Mouse (Mus musculus) left cerebral cortex, postnatal 14 days (tissue): Measurements from ENCODE around the gene Trim27. TPM values are rescaled to one million over a fixed set of nuclear protein-coding genes. Genes with fewer than 3 reads are reported as not detected.

Experiments used
- DNase-seq, 2 experiments: peaks; one replicate each; pipeline ENCODE4 v3.0.0; 2021 to 2022; ENCODE audit warnings: low spot score in 2 of 2, mixed read lengths in 1 of 2
- intact Hi-C: fragments of 180-260 bp; cut with DNase I; formaldehyde crosslinking; loops from one replicate; pipeline ENCODE4 v1.15.1; 2025
- long read RNA-seq, 2 experiments: library from polyadenylated mRNA; stranded (forward); transcript quantifications; one replicate each; pipeline ENCODE4 v2.0.0; 2021
- total RNA-seq, 2 experiments: library from RNA; stranded (reverse); gene quantifications; 2 replicates each; pipeline ENCODE4 v1.2.3; 2021

Gene Trim27
- 10 to 100 TPM; 35.7 to 42.3 TPM for total RNA-seq
- long read RNA-seq, experiment 1, full-length matches to known transcripts, result 32 of 51 reads
- long read RNA-seq, experiment 1, partial matches to known transcripts, result 2 of 51 reads
- long read RNA-seq, experiment 1, other reads (novel, unspliced or antisense), result 17 of 51 reads
- long read RNA-seq, experiment 2, full-length matches to known transcripts, result 32 of 35 reads
- long read RNA-seq, experiment 2, partial matches to known transcripts, result 0 of 35 reads
- long read RNA-seq, experiment 2, other reads (novel, unspliced or antisense), result 3 of 35 reads

DNA sequence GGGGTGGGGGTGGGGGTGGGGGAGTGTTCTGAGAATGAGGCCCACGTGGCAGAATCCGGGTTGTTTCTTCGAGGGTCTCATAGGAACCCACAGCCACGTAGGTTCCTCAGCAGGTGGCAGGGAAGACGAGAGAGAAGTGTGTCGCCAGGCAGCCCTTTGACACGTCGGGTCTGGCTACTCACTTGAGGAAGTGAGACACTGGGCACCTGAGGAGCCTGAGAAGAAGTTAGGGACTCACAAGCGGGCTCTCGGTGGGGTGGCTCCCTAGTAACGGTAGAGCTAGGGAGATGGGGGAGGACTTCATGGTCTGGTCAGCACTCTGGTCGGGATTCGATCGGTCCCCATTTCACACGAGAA is at the start of gene Trim27:
Gene Trim27, plus strand, starts transcription at position 79 of the 357 bp plus-strand sequence.
- intact Hi-C loops, result loop anchor here (10.0 kb wide), 1 partner anchor 145 kb away; no protein-coding TSS in a partner anchor
- DNase-seq, result no peak

DNA sequence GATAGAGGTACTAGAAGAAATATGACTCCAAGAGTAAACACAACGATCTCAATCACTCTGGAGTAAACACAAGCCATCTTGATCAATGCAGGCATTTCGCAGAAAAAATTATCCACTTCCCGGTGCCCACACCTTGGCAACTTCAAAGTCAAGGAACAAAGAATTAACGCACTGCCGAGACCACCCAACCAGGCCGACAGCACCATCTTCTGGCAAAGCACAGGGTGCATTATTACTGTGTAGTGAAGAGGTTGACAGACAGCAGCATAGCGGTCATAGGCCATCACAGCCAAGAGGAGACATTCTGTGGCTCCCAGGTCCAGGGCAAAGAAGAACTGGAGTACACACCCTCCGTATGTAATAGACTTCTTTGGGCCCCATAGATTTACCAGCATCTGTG is 36.8 kb upstream of the Trim27 start:
- DNase-seq, result no peak
- intact Hi-C loops, result no loop called here

DNA sequence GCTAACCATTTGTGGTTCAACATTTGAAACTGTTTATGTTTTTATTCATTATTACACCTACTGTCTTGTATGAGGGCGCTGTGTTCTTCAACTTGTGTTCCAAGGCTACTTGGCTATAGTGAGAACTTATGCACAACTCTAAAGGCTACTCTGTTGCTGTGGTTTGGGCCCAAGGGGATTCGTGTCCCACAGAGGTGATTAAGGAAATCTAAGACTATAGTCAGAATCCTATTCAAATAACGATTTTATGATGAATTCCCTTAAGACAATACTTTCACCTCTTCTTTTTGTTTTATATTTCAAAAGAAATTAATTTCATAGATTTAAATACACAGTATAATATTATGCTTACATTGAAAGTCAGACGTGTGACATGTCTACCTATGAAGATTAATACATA is 33.5 kb upstream of the Trim27 start, which contains the start of gene Olfr1368:
Gene Olfr1368, minus strand, starts transcription at position 101 of the 400 bp plus-strand sequence.
- no peak for DNase-seq
- intact Hi-C loops, result no loop called here

DNA sequence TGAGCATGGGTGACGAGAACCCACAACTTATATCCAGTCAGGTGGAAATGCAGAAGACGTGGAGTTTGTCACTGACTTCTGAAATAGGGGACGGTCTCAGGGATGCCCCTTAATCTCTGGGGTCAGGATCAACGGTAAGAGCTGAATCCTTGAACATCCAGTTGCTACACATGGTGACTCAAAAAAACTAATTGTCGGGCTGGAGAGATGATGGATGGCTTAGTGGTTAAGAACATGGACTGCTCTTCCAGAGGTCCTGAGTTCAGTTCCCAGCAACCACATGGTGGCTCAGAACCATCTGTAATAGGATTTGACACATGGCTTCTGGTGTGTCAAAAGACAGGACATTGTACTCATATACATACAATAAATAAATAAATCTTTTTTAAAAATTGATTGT is 23.4 kb upstream of the Trim27 start:
- no peak for DNase-seq
- intact Hi-C loops, result loop anchor here (5.0 kb wide), 1 partner anchor 859 kb away; no protein-coding TSS in a partner anchor

DNA sequence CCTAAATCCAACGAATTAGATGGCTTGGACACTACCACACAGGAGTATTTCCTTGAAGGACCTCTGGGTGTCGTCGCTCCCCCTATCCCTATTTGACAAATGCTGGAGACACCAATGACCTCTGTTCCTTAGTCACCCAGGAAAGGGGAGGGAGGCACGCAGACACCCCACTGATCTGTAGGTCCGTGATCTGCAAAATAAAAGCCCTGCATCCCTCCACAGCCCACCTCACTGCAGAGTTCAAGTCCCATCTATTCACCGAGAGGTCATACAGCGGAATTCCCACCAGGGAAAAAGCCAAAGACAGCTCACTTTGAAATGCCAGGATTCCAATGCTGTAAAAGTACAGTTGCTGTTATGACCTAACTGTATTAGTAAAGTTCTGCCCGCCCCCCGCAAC is 21.2 kb upstream of the Trim27 start:
- intact Hi-C loops, result loop anchor here (5.0 kb wide), 1 partner anchor 861 kb away; no protein-coding TSS in a partner anchor
- no peak for DNase-seq

DNA sequence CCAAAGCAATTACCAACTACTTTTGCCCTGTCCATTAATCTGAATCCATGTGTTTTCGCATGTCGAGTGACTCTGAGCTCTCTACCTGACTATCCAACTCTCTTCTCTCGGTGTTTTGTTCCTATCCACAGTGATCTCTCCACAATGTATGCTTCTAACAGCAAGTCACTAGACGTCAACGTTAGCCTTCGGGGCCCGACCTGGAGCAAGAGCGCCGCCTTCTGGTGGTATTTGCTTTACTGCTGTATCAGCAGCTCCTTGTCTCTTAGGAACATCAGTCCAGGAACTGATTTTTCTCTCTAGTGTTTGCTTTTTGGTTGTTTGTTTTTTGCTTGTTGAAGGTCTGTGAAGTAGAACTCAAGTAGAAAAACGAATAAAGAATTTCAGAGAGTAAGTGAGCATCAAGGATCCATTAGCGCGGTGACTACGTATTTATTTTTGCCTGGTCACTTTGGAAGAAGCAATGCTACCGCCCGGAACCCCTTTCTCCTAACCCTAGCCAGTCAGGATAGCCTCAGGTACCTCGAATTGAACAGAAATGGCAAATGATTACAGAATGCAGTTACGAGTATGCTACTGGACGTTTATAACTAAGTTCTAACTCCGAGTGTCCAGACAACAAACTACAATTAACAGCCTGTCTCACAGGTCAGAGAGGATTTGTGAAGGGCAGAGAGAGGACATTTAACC is 20.3 kb upstream of the Trim27 start:
- intact Hi-C loops, result loop anchor here (5.0 kb wide), 1 partner anchor 862 kb away; no protein-coding TSS in a partner anchor
- DNase-seq, result peak; percentile 83 to 90

DNA sequence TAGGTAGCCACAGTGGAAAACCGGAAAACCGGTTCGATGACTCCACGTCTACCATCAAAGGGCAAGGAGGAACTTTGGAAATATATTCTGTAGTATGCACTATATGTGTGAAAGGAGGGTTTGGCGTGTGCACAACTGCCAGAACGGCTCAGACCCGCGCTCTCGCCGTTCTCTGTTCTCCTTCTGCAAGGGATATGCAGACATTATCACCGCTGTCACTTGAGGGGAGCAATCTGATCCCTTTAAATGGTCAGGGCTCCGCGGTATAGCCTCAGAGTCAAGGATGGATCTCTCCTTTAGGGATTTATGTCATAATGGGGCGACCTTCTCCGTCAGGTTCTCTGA is 19.8 kb upstream of the Trim27 start:
- no peak for DNase-seq
- intact Hi-C loops, result loop anchor here (5.0 kb wide), 1 partner anchor 862 kb away; no protein-coding TSS in a partner anchor

DNA sequence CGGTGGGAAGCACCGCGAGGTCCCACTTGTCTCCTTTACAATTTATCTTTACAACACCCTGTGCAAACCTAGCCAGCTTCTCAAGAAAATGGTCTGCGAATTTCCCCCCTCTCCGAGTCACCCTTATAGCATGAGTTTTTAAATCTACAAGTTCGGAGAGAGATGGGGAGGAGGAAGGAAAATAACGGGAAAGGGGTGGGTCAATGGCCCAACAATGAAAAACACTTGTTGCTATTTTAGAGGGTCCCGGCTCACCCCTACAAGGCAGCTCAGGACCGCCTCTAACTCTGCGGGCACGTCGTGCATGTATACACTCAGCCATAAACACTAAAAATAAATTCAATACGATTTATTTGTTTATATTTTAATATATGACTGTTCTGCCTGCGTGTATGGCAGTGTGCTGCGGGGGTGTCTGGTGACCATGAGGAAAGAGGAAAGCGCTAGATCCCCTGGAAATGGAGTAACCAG is 19.2 kb upstream of the Trim27 start:
- no peak for DNase-seq

DNA sequence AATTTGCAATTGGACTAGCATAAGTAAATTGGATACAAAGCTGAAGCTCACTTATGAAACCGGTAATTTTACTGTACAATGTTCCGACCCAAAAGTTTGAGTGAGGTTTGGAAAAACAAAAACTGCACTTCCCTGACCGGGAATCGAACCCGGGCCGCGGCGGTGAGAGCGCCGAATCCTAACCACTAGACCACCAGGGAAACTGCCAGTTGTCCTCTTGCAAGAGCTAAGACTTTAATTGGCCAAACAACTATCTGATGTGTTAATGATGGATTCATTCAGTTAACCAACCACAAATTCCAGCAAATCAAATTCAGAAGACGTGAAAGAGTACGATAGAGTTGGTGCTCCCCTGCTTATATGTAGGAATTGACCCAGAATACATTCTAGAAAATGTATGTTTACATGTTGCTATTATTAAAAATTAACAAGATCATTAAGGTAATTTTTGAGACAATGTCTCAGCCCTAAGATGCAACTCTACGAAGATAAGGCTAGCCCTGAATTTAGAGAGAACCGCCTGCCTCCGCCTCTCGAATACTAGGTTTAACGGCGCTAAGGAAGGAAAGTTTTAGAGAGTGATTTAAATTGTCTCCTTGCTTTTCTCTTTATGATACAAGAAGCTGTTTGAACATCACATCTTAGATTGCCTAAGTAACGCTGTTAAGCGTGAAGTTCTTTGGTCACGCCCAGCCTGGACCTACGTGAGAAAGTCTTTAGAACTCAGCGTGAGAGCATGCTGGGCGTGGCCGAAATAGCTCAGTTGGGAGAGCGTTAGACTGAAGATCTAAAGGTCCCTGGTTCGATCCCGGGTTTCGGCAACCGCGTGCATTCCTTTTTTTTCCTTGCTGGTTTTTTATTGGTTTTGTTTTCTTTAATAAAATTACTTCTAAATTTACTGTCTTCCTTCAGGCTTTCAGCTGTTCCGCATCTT is 18.3 kb upstream of the Trim27 start:
- intact Hi-C loops, result loop anchor here (10.0 kb wide), 2 partner anchors 554 to 784 kb away; partner anchors contain the start of genes Hist1h2ai, Hist1h2bl, Hist1h3h and Zfp184
- DNase-seq, result peak; percentile 91 to 93

More for the DNA sequence above, 19.2 kb upstream of the Trim27 start:
- intact Hi-C loops, result loop anchor here (10.0 kb wide), 2 partner anchors 555 to 785 kb away; partner anchors contain the start of genes Hist1h2ai, Hist1h2bl, Hist1h3h and Zfp184

DNA sequence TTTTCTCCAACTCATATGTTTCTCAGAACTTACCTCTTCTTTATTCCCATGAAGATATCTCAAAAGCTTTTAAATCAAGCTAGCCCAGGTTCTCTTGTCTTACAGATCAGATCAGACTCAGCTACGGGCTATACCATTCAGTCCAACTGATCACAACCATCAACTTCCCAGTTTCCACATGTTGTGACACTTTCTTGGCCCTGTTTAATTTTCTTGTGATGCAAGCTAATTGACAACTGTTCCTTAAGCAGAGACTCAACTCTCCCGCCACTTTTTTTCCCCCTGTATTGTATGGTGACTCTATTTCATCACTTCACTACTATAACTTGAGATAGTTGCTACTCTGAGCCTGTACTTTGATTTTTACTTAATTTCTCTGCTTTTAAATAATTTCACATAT is 17.7 kb upstream of the Trim27 start:
- DNase-seq, result no peak
- intact Hi-C loops, result loop anchor here (10.0 kb wide), 2 partner anchors 553 to 783 kb away; partner anchors contain the start of genes Hist1h2ai, Hist1h2bl, Hist1h3h and Zfp184

DNA sequence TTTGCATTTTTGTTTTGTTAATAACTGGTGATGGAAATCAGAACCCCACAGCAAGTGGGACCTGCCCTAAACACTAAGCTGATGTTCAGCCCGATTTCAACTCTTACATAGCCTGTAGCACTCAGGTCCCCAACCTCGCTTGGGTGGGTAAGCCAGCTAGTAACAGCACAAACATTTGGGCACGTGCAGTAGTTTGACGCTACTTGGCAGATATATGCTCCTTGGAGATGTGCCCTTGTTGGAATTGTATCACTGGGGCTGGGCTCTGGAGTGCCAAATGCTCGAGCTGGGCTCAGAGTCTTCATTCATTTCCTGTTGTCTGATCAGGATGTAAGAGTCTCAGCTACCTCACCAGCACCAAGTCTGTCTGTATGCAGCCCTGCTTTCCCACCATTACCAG is 16.7 kb upstream of the Trim27 start:
- no peak for DNase-seq
- intact Hi-C loops, result loop anchor here (10.0 kb wide), 2 partner anchors 552 to 782 kb away; partner anchors contain the start of genes Hist1h2ai, Hist1h2bl, Hist1h3h and Zfp184

DNA sequence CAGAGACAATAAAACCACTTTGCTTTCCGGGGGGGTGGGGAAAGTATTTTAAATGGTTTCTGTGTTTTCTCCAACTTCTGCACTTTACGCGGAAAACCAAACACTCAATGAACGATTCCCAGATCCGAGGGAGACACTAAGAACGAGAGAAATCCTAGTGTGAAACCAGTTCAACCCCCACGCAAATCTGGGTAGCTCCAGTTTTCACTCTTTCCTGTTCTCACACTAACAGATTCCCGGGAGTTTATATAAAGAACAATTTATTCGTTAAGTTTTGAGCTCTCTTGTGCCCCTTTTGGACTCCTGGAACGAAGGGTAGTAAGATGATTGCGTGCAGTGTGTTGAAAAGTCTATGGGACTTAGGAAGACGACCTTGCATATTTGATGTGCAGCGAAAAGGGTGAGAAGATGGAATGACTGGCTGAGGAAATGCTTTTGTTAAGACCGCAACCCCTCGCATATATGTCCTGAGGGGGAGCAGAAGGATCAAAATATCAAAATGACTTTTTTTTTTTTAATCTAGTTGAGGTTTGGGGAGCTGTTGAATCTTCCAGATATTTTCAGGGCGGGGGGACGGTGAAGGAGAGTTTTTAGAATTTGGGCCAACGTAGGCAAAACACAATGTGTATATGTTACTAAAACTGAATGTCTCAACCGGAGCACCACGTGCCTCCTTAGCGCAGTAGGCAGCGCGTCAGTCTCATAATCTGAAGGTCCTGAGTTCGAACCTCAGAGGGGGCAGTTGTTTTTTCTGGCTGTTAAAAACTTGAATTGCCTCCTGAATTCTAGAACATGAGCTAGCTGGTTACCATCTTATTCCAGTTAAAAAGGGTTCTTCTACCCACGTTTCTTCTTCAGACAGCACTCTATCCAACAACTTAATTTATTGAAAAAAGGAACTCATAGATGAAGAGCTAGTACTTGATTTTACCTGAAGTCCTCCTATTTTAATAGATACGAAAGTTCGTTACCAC is 12.0 kb upstream of the Trim27 start:
- DNase-seq, result peak; percentile 86 to 91
- intact Hi-C loops, result loop anchor here (10.0 kb wide), 2 partner anchors 548 to 778 kb away; partner anchors contain the start of genes Hist1h2ai, Hist1h2bl, Hist1h3h and Zfp184

DNA sequence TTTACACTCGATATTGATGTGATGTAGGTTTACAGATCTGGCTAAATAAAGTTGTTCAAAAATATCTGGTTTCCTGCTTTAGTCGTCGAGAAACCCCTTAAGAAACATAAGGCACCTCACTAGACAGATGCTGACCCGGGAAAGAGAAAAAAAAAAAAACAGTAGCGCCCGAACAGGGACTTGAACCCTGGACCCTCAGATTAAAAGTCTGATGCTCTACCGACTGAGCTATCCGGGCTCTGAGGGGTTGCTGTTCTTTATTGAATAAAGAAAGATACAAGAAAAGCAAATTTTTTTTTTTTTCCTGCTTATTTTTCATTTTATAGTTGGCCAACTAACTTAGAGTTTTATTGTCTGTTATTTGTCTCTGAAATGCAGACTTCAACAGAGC is 11.3 kb upstream of the Trim27 start:
- intact Hi-C loops, result loop anchor here (2.0 to 10.0 kb wide), 3 partner anchors 111 to 777 kb away; partner anchors contain the start of genes Hist1h2ai, Hist1h2bl, Hist1h3h and Zfp184
- DNase-seq, result no peak

DNA sequence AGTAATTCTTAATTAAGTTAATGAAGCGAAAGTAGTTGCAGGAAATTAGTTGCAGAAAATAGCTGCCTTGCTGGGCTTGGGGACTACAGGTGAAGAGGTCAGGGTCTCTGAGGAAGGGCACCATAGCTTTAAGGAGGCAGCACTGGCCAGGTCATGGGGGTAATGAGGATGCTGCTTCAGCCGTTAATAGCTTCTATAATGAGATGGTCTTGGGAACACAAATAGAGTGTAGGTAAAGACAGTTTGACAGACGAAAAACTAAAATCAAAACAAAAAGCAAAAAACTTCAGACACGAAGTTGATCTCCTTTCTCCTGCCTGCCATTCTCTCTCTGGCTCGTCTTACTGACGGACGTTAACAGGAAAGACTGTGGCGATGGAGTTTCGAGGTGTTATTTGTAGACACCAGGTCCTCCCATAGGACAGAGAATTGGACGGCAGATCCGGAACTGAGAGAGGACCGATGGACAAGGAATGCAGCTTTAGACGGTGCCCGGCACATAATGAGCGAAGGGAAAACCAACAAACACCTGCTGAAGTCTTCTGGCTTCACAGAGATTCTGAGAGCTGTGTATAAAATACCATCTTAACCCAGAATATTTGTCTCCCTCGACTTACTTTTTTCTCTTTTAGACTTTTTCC is 10.8 kb upstream of the Trim27 start:
- DNase-seq, result no peak
- intact Hi-C loops, result loop anchor here (2.0 to 10.0 kb wide), 3 partner anchors 110 to 776 kb away; partner anchors contain the start of genes Hist1h2ai, Hist1h2bl, Hist1h3h and Zfp184

DNA sequence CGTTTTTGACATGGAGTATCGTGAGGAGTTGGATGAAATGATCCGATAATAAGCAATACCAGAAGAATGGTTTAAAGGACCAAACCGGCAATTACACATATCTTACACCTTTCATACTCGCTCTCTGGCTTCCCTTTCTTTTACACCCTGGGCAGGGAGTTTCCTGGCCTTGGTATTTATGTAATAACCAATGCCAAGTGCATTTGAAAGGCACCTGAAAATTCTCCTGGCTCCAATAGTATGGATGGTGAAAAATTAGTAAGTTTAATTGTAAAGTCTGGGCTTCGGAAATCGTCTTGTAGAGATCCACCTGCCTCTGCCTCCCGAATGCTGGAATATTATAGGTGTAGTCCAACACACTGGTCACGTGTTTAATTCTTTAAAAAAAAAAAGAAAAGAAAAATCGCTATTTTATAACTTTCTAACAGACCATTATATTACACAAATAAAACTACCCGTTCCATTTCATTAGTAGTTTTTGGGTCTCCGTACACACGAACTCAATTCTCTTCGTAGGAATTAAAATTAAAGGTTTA is 10.1 kb upstream of the Trim27 start:
- DNase-seq, result no peak
- intact Hi-C loops, result loop anchor here (2.0 to 10.0 kb wide), 3 partner anchors 110 to 776 kb away; partner anchors contain the start of genes Hist1h2ai, Hist1h2bl, Hist1h3h and Zfp184

DNA sequence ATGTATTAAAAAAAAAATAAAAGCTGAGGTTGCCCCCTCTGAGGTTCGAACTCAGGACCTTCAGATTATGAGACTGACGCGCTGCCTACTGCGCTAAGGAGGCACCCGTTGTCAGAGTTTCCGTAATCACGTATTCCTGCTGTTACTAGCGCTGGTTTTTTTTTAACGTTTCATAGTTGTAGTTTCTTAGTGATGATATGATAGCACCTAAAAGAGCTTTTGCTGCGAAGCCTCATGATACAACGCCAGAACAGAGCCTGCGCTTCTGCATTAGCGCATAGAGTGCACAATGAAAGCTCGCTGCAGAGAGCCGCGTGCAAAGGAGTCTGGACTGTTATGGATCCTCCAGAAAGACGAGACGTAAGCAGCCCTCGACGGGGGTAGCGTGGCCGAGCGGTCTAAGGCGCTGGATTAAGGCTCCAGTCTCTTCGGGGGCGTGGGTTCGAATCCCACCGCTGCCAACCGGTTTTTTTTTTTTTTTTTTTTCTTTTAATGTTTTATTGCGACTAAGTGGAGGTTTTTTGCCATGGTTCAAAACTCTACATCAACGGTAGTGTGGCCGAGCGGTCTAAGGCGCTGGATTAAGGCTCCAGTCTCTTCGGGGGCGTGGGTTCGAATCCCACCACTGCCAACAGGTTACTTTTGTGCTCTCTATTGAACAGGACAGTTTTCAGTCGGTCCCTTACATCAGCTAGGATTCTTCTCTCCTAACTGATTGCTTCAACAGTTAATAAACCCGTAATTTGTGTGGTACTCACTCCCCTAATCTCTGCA is 9.4 kb upstream of the Trim27 start:
- DNase-seq, result peak; percentile 83 to 85
- intact Hi-C loops, result loop anchor here (2.0 to 10.0 kb wide), 4 partner anchors 109 to 775 kb away; partner anchors contain the start of genes Hist1h2ai, Hist1h2bl, Hist1h3h and Zfp184
